Mouse (Mus musculus): ENCODE measurements at regions not wholly inside any gene's neighbourhood (a gene's known extent, or its start where the extent isn't known, plus 50 kb on each side); places are given as distances from the start of the nearest gene placed in this dataset.

GRCm38 (mm10) chr13:97533896-97534666 lies 226.4 kb downstream of the Gm10260 start:
- Histone ChIP-seq H3K9me3 (replicated peaks; ENCODE audit: insufficient read depth, low read length) (no peaks in the 10 kb centered on the region), H3K27me3 (ENCODE audit: control insufficient read depth in 1 of 2, insufficient read depth in 2 of 2, low read length in 2 of 2) (no peaks in the 10 kb centered on the region; a peak in 1 of 4 replicates), H3K4me1 (ENCODE audit: control insufficient read depth in 1 of 2, insufficient read depth in 2 of 2, low read length in 2 of 2) (peaks cover 0 to 7% of the 10 kb centered on the region in 2 experiments; a peak in 1 of 4 replicates), H3K79me2 (ENCODE audit: control insufficient read depth, insufficient read depth, low read length, poor library complexity) (no peaks in the 10 kb centered on the region), H3K4me3 (ENCODE audit: control insufficient read depth in 1 of 2, insufficient read depth in 1 of 2, low read depth in 2 of 2, low read length in 2 of 2) (no peak overlapping the region), H3K36me3 (ENCODE audit: control insufficient read depth in 1 of 2, insufficient read depth in 2 of 2, low read length in 2 of 2) (peaks cover 0 to 5% of the 10 kb centered on the region in 2 experiments; a peak in 2 of 4 replicates), H3K9ac (ENCODE audit: control insufficient read depth, low read depth, low read length, poor library complexity, severe bottlenecking) (no peak overlapping the region), H3K27ac (ENCODE audit: control insufficient read depth, low read depth, low read length) (no peak overlapping the region)
- TF ChIP-seq TAL1 (IDR thresholded peaks at IDR 0.05; ENCODE audit: low read length): 0 out of 2 replicates have a peak, but pooled peaks have one; percentile 25
- TF ChIP-seq MYC (IDR thresholded peaks at IDR 0.05; ENCODE audit: low read depth, low read length): no peak; the same call in 1 of the 2 replicates
- TF ChIP-seq ZC3H11A (IDR thresholded peaks at IDR 0.05; ENCODE audit: low read depth, low read length): no peak
- peak; percentile 71 for TF ChIP-seq TCF12 (IDR thresholded peaks at IDR 0.05; ENCODE audit: low read depth, low read length)
- 0 out of 2 replicates have a peak, but pooled peaks have one; percentile 34 for TF ChIP-seq MAX (IDR thresholded peaks at IDR 0.05; ENCODE audit: low read length)
- TF ChIP-seq EP300 (IDR thresholded peaks at IDR 0.05; ENCODE audit: low read depth in 1 of 2, low read length in 2 of 2): peak; percentile 82 to 93
- TF ChIP-seq SMC3 (IDR thresholded peaks at IDR 0.05; ENCODE audit: low read depth, low read length): peak; percentile 28; the same call in 1 of the 2 replicates
- TF ChIP-seq POLR2AphosphoS5 (IDR thresholded peaks at IDR 0.05; ENCODE audit: borderline replicate concordance, low read depth, low read length): no peak
- peak; percentile 94 for TF ChIP-seq ZNF384 (IDR thresholded peaks at IDR 0.05; ENCODE audit: low read depth, low read length)
- no peak for TF ChIP-seq MAZ (IDR thresholded peaks at IDR 0.05; ENCODE audit: low read depth, low read length)
- TF ChIP-seq ETS1 (IDR thresholded peaks at IDR 0.05; ENCODE audit: low read depth, low read length): peak; percentile 82
- no peak for TF ChIP-seq NRF1 (IDR thresholded peaks at IDR 0.05; ENCODE audit: insufficient read depth, low read depth, low read length, poor library complexity, severe bottlenecking)
- no peak for TF ChIP-seq USF2 (IDR thresholded peaks at IDR 0.05; ENCODE audit: borderline replicate concordance in 1 of 2, insufficient read depth in 1 of 2, low read depth in 1 of 2, low read length in 2 of 2)
- peak; percentile 96 for TF ChIP-seq JUND (IDR thresholded peaks at IDR 0.05; ENCODE audit: low read depth, low read length)
- no peak for TF ChIP-seq HCFC1 (IDR thresholded peaks at IDR 0.05; ENCODE audit: low read depth, low read length)
- no peak for TF ChIP-seq UBTF (IDR thresholded peaks at IDR 0.05; ENCODE audit: borderline replicate concordance, insufficient read depth, low read depth, low read length)
- peak; percentile 63; the same call in 1 of the 2 replicates for TF ChIP-seq MAFK (IDR thresholded peaks at IDR 0.05; ENCODE audit: borderline replicate concordance, low read depth, low read length)
- TF ChIP-seq CHD1 (IDR thresholded peaks at IDR 0.05; ENCODE audit: low read depth, low read length): no peak
- TF ChIP-seq RCOR1 (IDR thresholded peaks at IDR 0.05; ENCODE audit: low read depth, low read length): peak; percentile 100
- TF ChIP-seq NELFE (IDR thresholded peaks at IDR 0.05; ENCODE audit: low read depth, low read length): no peak
- no peak for TF ChIP-seq SIN3A (IDR thresholded peaks at IDR 0.05; ENCODE audit: low read length)
- no peak for TF ChIP-seq E2F4 (IDR thresholded peaks at IDR 0.05; ENCODE audit: borderline replicate concordance, low read depth, low read length)
- 0 out of 2 replicates have a peak, but pooled peaks have one; percentile 19 for TF ChIP-seq TBP (IDR thresholded peaks at IDR 0.05; ENCODE audit: low read depth, low read length)
- peak; percentile 84 for TF ChIP-seq GATA1 (IDR thresholded peaks at IDR 0.05; ENCODE audit: low read depth, low read length)
- peak; percentile 84 for TF ChIP-seq BHLHE40 (IDR thresholded peaks at IDR 0.05; ENCODE audit: borderline replicate concordance, low read depth, low read length)
- peak; percentile 95 for DNase-seq (ENCODE audit: low read depth, low spot score)

Measured in MEL (cell line).